Mouse (Mus musculus) adrenal gland (tissue): Measurements from ENCODE around the gene Sbno1.

Source experiments
- intact Hi-C: fragments of 180-260 bp; cut with DNase I; formaldehyde crosslinking; loops from one replicate; pipeline ENCODE4 v1.15.1; 2025

Sbno1 gene

DNA sequence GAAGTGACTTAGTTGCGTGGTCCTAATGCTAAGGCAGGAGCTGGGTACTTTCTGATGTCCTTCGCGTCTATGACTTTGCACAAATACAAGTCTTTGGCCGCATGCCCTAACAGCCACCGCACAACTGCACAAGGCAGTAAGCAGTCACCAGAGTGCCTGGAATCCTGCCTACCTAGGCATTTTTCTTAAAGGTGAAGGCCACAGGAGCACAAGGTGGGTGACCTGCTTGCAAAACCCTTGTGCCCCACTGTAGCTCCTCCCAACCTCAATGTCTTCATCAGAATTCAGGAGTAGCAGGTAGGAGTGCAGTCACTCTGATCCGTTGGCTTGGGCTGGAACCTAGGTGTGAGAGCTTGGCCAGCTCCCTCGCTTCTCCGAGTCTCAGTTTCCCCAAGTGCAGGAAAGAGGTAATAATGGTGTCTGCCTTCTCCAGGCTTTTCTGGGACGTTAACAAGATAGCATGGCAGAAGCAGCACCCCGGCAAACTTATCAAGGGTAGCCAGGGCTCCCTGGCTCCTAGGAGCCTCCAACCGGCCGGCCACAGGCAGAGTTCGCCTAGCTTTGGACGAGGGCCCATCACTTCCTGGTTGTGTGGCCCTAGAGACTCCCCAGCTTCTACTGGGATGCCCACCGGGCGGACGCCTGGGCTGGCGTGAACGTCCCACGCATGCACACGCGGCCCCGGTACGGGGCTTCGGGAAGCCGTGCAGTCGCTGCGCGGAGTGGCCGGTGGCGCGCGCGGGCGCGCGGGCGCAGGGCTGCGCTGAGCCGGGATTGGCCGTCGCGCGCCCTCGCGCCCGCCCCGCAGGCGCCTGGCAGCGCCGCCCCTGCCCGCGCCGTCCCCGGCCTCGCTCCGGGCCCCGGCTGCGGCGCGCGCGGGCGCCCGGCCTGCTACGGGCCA is 19.1 kb upstream of the Sbno1 start:
- intact Hi-C loops: no loop called here

DNA sequence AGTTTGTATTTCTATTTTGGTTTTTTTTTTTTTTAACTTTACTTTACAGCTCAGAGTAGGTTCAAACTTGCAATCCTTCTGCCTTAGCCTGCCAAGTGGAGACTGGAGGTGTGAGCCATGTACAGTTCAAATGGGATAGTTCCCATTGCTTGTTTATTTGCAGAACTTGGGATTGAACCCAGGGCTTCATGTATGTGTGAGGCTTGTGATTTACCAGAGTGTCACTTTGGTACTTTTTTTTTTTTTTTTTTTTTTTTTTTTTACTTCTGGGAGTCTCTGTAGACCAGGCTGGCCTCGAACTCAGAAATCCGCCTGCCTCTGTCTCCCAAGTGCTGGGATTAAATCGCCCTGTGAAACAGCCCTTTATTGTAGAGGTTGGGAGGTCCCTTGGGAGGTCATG is 18.4 kb upstream of the Sbno1 start:
- intact Hi-C loops: no loop called here

DNA sequence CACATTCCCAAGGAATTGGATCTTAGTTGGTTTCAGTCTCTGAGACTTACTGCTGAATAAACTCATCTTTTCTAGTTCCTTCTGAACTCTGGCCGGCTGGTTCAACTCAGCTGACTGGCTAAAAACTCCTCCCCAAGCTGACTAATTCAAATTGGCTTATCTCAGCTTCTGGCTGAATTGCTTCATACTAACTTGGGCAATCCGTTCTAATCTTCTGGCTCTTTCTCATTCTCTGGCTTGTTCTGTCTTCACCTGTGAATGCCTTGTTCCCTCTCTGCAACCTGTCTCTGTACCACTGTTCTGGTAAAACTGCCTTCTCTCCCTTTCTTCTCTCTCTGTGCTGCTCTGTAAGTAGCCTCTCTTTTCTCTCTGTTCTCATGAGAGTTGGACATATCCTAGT is 16.8 kb upstream of the Sbno1 start:
- intact Hi-C loops: no loop called here

DNA sequence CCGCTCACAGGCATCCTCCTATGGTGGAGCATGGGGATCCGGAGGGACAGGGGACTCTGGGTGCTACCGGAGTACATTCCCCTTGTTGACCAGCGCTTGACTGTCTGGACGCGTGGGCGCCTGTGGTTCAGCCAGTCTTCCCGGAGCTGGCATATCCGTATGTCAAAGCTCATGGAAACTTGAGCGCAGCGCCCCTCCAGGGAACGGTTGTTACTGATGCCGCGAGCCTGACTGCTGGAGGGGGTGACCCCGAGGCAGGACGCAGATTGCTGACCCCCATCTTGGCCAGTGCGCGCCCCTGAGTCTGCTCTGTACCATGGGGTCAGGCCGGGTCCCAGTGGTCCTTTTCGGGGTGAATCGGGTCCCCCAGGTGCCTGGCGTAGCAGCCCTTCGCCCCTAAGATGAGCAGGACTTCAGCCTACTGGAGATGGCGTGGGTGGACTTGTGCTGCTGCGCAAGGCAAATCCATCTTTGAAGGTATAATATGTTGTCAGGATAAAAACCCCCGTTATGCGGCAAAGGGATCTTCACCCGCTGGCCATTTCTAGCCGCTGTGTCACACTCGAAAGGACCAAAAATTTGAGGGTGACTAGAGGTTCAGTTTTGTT is 14.4 kb upstream of the Sbno1 start:
- intact Hi-C loops: no loop called here

DNA sequence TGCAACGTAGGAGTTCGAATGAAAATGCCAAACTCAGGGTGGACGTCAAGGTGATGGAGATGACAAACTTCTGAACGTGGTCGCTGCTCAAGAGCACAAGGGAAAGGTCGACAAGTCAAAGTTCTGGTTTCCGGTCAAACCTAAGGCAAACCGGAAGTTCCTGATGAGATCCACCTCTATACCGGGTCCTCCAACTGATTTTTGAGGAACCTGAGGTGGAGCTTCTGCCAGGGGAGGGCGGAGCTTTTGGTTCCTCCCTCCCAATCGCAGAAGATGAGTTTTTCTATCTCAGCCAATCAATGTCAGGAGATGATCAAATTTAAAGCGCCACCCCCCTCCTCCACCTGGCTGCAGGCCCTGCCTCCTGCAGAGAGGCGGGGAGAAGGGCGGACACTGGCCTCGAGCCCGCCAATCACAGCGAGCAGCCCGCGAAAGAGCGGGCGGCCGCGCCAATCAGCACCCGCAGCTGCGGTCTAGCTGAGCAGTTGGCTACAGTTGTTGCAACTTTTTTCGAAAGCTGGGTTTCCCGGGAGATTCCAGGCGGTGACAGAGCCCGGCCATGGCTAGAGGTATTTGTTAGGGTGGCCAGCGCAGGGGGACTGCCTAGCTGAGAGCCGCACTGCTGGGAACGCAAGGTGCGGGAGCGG is 13.8 kb upstream of the Sbno1 start, which contains the start of gene Kmt5a:
Gene Kmt5a, plus strand, starts transcription at position 484 of the 647 bp plus-strand sequence.
- intact Hi-C loops: no loop called here

DNA sequence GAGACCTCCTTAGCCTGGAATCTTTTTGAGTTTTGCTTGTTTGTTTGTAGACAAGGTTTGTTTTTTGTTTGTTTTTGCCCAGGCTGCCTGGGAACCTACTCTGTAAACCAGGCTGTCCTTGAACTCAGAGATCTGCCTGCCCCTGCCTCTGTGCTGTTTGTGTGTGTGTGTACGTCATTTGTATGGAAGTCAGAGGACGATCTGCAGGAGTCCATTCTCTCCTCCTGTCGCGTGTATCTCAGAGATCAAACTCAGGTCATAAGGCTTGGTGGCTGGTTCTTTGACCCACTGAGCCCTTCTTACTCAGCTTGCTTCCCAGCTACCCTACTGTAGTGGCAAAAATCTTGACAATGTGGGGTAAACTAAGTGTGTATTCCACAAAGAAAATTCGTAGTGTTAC is 12.9 kb upstream of the Sbno1 start:
- intact Hi-C loops: no loop called here

DNA sequence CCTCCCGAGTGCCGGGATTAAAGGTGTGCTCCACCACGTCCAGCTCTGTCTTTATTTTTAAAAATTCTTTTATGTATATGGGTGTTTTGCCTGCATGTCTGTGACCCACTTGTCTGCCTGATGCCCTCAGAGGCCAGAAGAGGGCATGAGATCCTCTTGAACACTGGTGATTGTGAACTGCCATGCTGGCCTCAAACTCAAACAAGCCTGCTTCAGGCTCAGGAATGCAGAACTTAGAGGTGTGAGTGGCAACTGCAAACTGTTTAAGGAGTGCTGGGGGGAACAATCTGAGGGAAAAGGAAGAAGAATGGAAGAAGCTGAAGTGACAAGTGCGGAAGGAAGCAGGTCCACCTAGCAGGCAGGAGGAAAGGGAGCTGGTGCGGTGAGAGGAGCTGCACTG is 12.4 kb upstream of the Sbno1 start:
- intact Hi-C loops: no loop called here

DNA sequence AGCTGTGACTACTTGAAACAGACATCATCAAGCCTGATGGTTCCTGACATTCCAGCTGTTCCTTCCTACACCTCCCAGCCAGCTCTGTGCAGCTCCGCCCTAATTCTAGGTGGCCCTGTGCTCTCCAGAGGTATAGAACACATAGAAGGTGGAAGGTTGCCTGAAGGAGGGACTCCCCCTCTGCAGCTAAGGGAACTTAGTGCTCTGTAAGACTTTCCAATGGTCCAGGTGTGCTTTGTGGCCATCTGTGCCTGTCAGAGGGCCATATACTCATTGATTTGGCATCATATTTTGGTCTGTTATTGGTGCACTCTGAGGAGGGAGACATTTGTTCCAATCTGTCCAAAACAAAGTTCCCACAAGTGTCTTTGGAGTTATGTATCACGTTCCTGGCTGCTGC is 7.2 kb upstream of the Sbno1 start:
- intact Hi-C loops: loop anchor here (5.0 kb wide), 1 partner anchor 54 kb away; no protein-coding TSS in a partner anchor

DNA sequence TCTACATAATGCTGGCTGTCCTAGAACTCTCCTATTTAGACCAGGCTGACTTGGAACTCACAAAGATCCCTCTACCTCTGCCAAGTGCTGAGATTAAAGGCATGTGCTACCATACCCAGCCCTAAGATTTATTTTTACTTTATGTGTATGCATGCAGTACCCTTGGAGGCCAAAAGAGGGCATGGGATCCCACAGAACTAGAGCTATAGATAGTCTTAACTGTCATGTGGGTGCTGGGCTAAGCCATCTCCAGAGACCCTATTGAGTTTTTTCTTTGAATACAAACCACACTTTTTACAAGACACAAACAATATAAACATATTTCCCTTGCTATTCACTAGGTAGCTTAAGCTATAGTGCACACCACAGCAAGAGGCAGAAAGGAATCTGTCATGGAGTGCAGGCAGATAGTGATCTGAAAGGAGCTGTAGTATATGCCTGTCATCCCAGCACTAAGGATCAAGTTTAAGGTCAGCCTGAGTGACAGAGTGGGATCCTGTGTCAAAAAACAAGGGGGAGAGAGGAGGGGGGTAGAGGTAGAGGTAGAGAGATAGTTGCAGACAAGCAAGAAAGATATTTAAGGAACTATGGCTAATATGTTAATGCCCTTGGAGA is 6.7 kb upstream of the Sbno1 start:
- intact Hi-C loops: loop anchor here (5.0 kb wide), 1 partner anchor 55 kb away; no protein-coding TSS in a partner anchor

DNA sequence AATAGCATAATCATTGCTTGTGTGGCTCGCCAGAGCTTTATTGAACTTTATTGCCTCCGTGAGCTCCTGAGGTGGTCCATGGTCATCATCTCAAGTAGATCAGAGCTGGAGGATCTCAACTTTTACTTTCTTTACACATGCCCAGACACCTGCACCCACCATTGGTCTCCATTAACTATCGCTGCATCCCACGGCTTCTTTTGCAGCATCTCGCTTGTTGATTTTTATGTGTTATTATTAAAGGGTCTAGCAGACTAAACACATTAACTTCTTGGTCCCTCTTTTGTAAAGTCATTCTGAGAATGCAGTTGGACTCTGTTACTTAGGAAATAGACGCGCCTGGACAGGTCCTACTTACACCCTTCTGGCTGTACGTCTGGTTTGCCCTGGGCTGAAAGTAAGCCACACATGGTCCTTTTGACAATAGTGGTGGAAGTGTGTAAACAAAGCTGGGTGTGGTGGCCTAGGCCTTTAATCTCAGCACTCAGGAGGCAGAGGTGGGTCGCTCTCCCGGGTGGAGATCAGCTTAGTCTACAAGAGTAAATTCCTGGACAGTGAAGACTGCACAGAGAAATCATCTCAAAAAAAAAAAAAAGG is 772 bp upstream of the Sbno1 start:
- intact Hi-C loops: loop anchor here (2.0 kb wide), 1 partner anchor 114 kb away; the partner anchor contains the start of gene Tmed2

DNA sequence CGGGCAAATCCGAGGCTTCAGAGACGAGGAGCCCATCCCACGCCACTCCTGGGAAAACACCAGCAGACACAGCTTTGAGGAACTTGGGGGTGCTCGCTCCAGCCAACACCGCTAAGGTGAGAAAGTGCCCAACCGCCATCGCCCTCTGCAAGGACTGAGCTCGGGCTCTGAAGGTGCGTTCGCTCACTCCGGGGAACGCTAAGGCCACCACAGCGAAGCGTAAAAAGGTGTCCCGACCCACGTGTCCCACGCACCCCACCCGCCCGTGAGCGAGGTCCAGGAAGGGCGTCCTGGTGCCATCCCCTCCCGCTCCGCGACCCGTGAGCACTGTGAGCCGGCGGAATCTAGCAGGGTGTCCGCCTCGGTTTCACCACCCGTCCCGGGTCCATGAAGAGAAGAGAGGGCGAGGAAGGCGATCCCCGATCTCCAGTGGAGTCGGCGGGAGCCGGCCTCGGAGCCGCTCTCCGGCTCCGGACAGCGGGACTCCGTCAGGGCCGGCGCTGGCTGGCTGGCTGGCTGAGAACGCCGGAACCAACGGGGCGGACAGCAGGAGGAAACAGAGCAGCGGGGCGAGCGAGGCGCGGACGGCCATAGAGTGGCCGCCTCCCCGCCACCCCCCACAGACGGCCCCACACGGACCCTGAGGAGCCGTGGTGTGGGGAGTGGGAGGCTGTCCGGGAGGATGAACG is 934 bp downstream of the Sbno1 start:
- intact Hi-C loops: loop anchor here (5.0 kb wide), 1 partner anchor 58 kb away; no protein-coding TSS in a partner anchor

DNA sequence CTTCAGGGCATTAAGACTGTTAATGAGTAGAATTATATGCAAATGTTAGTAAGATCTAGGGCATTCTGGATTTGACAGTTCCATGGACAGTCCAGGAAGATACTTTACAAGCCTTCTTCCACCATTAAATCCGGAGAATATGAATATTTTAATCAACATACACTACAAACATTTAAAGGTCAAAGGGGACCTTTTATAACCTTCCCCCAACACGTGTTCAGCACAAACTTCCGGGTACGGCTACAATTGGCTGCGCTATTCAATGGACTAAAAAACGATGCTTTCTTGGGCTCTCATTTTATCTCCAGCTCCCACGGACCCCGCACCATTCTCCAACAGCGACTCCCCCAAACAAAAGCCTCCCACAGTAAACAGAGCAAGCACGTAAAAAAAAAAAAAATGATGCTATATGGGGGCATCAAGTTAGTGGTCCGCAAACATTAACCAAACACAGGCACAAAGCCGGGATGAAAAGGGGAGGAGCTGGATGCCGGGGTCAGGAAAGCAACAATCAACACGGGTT is 1.5 kb downstream of the Sbno1 start:
- intact Hi-C loops: loop anchor here (5.0 kb wide), 1 partner anchor 57 kb away; no protein-coding TSS in a partner anchor

DNA sequence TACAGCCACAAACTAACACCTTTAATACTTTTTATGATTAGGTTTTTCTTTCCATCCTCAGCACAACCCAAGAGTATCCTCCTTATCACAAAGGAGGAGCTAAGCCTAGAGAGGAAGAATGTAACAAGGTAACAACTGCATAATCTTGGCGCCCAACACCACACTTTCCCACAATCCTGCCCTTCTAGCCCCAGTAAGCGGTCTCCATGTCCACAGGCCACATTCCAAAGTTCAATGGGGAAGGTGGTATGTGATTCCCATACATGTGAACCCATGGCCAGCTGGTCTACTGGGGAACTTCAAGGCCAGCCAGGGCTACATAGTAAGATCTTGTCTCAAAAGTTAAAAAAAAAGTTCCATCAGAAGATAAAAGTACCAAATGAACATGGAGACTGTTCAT is 4.0 kb downstream of the Sbno1 start:
- intact Hi-C loops: loop anchor here (5.0 kb wide), 1 partner anchor 54 kb away; no protein-coding TSS in a partner anchor

DNA sequence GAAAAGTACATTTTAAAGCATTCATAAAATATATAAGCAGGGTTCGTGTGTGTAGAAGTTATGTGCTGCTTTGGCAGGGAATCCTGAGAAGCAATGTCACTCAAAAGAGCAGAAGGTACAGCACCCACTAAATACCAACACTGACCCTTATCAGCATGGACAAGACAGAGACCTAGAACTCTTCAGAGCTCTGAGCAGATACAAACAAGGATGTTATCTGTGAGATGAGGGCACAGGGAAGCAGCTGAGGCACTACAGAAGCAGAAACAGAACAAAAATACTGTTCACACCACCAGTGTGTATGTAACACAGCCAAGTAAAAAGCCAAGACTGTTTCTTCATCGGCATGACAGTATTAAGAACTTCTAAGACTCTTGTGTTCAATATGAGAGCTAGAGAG is 6.9 kb downstream of the Sbno1 start:
- intact Hi-C loops: no loop called here

DNA sequence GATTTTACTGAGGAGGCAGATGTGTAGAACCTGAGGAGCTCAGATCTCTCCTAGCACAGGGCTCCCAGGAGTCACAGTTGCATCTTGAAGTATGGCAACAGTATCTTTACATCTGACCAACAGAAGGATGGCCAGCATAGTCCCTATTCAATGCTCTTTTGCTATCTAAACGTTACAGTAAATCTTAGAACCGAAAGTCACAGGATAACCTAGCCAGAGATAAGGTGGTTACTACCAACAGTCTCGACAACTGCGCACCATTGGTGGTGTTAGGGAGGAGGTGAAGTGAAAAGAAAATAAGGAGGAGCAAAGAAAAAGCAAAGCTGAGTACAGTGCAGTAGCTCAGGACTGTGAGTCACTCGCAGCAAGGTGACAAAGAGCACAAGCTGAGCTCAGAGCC is 13.6 kb downstream of the Sbno1 start:
- intact Hi-C loops: no loop called here

DNA sequence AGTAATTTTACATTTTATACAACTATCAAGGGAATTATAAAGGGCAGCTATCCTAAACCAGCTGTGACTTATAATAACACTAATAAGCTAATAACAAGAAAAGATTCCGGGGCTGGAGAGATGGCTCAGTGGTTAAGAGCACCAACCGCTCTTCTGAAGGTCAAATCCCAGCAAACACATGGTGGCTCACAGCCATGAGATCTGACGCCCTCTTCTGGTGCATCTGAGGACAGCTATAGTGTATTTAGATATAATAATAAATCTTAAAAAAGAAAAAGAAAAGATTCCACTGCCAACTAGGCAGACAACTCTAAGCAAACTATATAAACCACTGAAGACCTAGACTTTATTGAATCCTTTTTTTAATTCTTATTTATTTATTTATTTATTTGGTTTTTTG is 15.0 kb downstream of the Sbno1 start:
- intact Hi-C loops: no loop called here

DNA sequence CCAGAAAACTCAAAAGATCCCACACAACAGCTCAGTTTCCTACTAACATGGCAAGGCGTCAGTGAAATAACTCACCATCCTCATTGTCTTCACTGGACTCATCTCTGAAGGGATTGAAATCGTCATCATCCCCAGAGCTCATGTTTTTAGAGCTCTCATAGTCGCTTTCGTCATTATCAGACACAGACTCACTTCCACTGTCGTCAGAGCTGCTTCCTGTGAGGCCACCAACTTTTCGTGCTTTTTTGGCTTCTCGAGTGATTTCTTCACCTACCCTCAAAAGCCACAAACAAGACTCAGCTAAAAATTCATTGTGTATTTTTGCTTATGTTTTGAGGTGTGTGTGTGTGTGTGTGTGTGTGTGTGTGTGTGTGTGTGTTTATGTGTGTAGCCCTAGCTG is 32.1 kb downstream of the Sbno1 start:
- intact Hi-C loops: loop anchor here (10.0 kb wide), 1 partner anchor 659 kb away; no protein-coding TSS in a partner anchor

DNA sequence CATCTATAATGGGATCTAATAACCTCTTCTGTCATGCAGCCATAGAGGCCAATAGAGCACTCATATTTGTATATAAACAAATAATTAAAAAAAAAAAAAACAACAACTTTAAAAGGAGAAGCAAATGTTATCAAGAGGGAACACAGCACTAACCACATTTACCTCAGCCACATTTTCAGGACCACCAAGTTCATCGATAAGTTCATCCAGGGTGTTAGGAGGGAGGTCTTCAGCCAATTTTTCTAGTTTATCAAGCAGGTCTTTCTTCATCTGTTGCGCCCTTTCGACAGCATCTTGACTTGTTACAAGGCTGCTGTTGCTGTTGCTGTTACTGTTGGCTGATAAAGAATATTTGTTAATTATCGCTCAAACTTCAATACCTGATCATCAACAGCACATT is 33.4 kb downstream of the Sbno1 start:
- intact Hi-C loops: loop anchor here (10.0 kb wide), 1 partner anchor 658 kb away; no protein-coding TSS in a partner anchor

DNA sequence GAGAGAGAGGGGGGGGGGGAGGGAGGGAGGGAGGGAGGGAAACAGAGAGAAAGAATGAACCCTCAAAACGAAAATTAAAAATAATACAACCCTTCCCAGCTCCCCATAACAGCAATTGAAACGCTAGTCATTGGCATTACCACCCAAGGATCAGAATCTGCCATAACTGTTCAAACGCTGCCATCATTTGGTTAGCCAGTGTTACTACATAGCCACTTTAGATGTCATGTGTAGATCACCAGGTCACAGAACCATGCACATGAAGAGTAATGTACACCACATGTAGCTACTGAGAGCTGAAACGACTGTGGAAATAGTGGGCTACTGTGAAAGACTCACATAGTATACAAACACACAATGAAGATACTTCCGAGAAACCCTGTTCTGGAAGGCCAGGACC is 37.9 kb downstream of the Sbno1 start:
- intact Hi-C loops: no loop called here

DNA sequence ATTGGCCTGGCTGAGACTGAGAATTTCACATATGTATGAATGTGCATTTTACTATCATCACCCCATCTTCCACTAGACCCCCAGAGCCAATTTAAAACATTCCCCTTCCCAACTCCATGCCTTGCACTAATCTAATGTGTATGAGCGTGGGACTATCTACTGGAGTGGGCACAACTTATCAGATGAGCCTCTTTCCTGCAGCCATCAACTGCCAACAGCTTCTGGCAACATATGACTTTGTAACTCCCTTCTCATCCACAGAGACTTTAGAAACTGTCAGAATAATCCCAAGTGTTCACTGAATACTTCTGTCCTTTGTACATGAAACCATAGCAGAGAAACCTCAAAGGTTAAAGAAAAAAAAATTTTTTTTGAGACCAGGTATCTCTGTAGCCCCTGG is 45.7 kb downstream of the Sbno1 start:
- intact Hi-C loops: no loop called here
